Mouse (Mus musculus) heart, adult 2 months (tissue): Measurements from ENCODE around the gene Kcnj14.

ENCODE experiments used
- CTCF ChIP-seq: fragments of 200-600 bp; IDR thresholded peaks from 2 replicates; pipeline ENCODE4 v1.8.1; 2022; ENCODE audit warnings: antibody characterized with exemption, mild to moderate bottlenecking, moderate library complexity
- EP300 ChIP-seq: fragments of 200-500 bp; IDR thresholded peaks from 2 replicates; pipeline ENCODE4 v1.6.1; 2011; ENCODE audit warnings: low read depth, low read length, control low read depth; ENCODE audit not compliant: insufficient read depth

- no peak for TF ChIP-seq CTCF
- no peak for TF ChIP-seq EP300
Measured at GRCm38 (mm10) chr7:45812921-45813320, 11.7 kb downstream of the Kcnj14 start.
